Mouse (Mus musculus): ENCODE results near the gene Tk2. TPM values are rescaled to one million over a fixed set of nuclear protein-coding genes. Genes with fewer than 3 reads are reported as not detected.
"Not testable (repeated sequence)": the region's sequence is repeated elsewhere in the genome, so short reads cannot be mapped to it uniquely, and the experiment has no call there.

Tk2 gene
- total RNA-seq (2021) = 1 to 10 TPM; 7.2 to 9.5 TPM
- long read RNA-seq, experiment 1, partial matches to known transcripts = 0 of 37 reads
- long read RNA-seq, experiment 1, other reads (novel, unspliced or antisense) = 31 of 37 reads
- long read RNA-seq, experiment 2, partial matches to known transcripts = 0 of 23 reads
- long read RNA-seq, experiment 2, other reads (novel, unspliced or antisense) = 20 of 23 reads

- peak; percentile 82 to 86 for DNase-seq
Observed at GRCm38 (mm10) chr8:104248276-104248675, at the start of gene Tk2. Gene Tk2 (minus strand): TSS chr8:104248558.

DNA sequence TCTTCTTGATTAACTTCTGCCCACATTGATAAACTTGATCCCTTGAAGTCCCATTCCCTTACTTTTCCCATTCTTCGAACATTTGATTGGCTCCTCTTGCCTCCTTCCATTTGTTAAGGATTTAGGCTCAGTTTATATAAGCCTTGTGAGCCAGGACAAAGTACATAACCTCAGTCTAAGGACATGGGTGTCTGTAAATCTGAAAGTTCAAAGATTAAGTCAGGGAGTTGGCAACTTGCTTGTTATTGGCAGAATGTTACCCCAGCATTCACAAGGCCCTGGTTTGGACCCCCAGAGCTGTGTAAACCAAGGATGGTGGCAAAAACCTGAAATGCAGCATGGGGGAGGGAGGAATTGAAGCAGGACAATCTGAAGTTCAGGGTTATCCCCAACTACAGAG, 46.0 kb upstream of the Tk2 start:
- DNase-seq = no peak

GRCm38 (mm10) chr8:104293081-104293480, 44.7 kb upstream of the Tk2 start, which contains the start of gene Cmtm2a:
Gene Cmtm2a (minus strand): TSS chr8:104293181.
- not testable (repeated sequence) for DNase-seq

- no peak for DNase-seq
Observed at GRCm38 (mm10) chr8:104268937-104269440, 20.6 kb upstream of the Tk2 start.

DNA sequence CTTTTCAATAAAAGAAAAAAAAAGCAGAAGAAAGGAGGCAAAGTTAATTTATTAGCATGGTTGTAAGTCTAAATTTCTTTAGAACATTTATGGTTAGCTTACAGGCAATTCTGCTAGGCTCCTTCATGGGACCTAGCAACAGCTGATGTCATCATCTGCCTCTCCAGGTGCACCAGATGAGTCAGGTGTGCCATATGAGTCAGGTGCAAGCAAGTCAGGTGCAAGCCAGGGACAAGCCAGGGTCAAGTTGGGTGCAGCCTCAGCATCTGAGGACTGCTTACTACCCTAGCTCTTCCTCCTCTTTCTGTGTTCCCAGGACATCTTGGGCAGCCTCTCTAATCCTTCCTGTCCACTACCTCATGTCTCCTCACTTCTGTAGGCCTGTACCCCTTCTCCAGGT, 20.0 kb upstream of the Tk2 start:
- DNase-seq = no peak

DNA sequence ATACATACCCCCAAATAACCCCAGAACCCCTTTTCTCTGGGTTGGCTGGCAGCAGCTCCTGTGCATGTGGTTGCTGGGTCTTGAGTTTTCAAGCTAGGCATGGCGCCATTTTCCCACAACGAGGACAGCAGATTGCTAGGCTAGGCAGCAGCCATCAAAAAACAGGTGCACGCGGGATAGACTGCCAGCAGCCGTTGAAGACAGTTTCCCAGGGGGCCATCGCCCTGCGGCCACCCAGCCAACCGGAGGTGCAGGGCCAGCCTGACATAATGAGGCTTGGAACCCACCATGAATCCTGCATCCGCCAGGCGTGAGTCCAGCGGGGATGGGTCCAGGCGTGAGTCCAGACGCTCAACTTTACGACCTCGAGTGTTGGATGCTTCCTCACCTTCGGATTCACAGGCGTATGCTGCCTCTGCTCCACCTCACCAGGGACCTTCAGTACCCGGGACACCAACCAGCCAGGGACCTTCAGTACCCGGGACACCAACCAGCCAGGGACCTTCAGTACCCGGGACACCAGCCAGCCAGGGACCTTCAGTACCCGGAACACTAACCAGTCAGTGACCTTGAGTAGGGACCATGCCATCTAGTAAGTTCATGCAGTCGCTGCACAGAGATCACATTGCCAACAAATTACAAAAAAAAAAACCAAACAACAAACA, 16.0 kb upstream of the Tk2 start:
- DNase-seq = not testable (repeated sequence)

DNA sequence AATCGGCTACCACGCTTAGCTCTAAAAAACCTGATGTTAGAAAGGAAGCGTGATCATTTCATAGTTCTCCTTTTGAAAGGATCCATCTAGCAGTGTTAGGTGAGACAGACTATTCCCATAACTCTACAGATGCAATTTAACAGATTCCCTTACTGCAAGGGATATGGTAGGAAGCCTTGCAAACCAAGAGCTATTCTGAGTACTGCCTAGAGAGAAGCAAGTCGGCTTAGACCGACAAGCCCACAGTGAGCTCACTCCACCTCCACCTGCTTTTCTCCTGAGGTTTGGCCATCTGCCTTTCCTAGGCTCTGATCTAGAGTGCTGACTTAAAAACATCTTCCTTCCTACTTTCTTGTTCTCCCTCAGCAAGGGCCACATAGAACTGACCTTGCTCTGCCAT, 13.4 kb upstream of the Tk2 start:
- DNase-seq = not testable (repeated sequence)

DNA sequence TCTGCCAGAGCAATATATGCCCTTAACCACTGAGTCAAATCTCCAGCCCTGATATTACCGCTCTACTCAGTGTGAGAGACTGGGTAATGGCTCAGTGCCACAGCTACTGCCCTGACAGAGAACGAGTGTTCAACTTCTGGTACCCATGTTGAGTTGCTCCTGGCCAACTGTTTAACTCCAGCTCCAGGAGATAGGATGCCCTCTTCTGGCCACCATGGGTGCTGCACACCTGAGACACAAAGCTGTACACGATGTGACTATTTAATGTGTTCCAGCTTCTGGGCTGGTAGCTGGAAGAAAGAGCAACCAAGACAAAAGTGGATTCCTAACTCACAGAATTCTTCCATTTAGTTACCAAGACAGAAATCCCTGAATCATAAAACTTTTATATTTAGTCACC, 4.7 kb upstream of the Tk2 start:
- no peak for DNase-seq

- DNase-seq = no peak
Observed at GRCm38 (mm10) chr8:104251461-104251860, 3.1 kb upstream of the Tk2 start.

GRCm38 (mm10) chr8:104250439-104251367, 2.3 kb upstream of the Tk2 start, which contains the start of gene Cklf:
Gene Cklf (plus strand): TSS chr8:104250861.
- peak; percentile 90 to 92 for DNase-seq

- no peak for DNase-seq
Observed at GRCm38 (mm10) chr8:104249442-104249996, 1.2 kb upstream of the Tk2 start.

DNA sequence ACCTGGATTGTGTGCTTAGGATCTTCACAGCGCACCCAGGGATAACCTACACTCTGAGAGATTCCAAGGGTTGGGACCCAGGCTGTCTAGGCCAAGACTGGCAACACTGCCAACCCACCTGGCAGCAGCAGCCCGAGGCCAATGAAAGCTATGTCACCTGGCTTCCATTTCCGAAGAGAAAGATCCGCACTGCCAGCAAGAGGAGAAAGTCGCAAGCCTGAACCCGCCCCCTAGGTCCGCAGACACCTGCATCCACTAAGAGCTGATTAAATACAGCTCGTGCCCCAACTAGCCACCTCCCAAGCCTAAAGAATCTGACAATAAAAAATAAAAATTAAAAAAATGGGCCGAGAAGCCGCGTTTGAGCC, 466 bp downstream of the Tk2 start:
- peak; percentile 7 to 35 for DNase-seq

GRCm38 (mm10) chr8:104247054-104247907, 1.1 kb downstream of the Tk2 start:
- DNase-seq = peak; percentile 51 to 73

DNA sequence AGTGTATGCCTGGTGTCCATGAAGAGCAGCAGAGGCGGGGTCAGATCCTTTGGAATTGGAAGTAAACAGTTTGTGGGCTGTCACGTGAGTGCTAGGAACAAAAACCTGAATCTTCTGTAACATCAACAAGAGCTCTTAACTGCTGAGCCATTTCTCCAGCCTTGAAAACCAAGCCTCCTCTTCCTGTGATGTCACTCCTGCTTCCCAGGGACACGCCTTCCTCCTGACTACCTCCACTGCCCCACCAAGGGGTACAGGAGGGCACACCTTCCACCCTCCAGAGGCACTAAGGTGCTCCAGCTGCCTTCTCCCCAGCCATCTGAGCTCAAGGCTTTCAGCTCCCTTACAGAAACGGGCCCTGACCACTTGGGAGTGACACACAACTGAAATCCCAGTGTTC, 1.7 kb downstream of the Tk2 start:
- no peak for DNase-seq

DNA sequence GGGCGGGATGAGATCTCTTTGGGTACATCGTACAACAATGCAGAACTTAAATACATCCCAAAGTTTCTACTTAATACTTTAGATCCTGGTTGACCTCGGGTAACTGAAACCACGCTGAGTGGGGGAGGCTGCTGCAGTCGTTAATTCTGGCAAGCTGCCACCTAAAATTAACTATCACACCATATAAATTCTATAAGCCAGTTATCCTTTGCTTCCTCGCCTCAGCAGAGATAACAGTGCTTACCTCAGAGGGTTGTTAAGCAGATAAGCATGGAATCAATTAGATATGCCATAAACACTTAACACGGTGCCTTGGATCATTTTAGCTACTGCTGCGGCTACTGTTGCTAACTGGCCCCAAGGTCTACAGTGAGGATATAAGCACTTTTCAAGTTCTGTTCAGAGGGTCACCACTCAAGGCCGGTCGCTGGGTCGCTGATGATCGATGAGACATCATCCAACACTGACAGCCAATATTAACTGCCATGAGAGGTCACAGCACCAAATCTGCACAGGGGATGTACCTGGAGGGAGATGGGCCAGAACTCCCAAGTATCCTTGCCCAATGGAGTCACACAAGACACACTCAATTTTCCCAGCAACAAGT, 6.2 kb downstream of the Tk2 start:
- DNase-seq = no peak

DNA sequence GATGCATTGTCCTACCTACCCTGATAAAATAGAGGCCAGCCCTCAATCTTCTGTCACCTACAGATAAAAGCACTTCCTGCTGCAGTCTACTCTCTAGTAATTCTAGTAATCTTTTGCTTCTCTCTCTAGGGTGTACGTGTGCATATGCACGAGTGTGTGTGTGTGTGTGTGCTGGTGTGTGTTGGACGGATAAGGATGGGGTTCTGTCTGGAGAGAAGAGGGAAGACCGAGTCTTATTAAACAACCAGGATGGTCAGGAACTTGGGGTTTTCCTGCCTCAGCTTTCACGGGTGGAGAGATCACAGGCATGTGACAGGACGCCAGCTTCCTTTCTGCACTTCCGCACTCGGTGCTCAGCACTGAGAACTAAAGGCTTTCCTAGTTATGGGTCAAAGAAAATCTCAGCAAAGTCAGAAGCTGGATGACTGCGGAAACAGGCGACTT, 8.9 kb downstream of the Tk2 start:
- peak in 1 of 2 experiments; percentile 52 for DNase-seq

- DNase-seq = no peak
Observed at GRCm38 (mm10) chr8:104234573-104234972, 13.8 kb downstream of the Tk2 start.

DNA sequence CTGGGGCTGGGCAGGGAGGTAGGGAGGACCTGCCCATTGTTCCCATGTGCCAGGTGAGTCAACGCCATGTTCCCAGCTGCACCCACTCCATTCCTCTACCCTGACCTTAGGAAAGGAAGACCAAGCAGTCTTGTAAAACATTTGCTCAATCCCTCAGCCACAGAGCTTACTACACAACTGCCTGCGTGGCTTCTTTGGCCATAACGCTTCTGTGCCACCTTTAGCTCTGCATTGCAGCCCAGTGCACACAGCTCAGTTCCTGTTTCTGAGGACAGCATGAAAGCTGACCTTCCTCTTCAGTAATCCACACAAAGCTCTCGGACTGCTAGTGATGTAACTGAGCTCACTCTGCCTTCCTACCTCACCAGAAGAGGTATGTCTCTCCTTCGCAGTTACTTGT, 15.4 kb downstream of the Tk2 start:
- peak in 1 of 2 experiments; percentile 24 for DNase-seq

- no peak for DNase-seq
Observed at GRCm38 (mm10) chr8:104232039-104232438, 16.3 kb downstream of the Tk2 start.

GRCm38 (mm10) chr8:104230377-104230776, 18.0 kb downstream of the Tk2 start:
- no peak for DNase-seq

GRCm38 (mm10) chr8:104227048-104227447, 21.3 kb downstream of the Tk2 start:
- no peak for DNase-seq

Measured in heart, adult 18-20 months (tissue).